Mouse (Mus musculus) CH12F3 (cell line): Measurements from ENCODE around the gene Hs6st1.
"Not testable (repeated sequence)": the region's sequence is repeated elsewhere in the genome, so short reads cannot be mapped to it uniquely, and the experiment has no call there.

ENCODE experiments used
- in situ Hi-C: fragments of 300-500 bp; cut with MboI; formaldehyde crosslinking; loops from 2 replicates; pipeline ENCODE4 v1.14.3; 2020; ENCODE audit warnings: low sequenced_read_pairs

The Hs6st1 gene

DNA sequence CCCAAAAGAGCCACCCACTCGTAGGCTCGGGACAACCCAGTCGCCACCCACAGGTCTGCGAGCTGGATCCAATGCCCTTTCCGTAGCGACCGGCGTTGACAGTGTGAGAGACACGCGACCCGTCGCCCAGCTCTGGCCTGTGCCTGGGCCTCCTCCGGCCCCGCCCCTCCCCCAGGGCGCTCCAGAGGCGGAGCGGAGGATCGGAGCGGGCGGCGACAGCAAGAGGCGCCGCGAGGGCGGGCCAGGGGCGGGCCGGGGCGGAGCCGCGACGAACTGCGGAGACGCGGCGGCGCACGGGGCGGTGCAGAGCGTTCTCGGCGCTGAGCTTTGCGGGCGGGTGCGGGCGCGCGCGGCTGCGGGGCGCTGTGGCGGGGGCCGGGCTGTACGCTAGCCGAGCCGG is at the start of gene Hs6st1:
Gene Hs6st1, plus strand, starts transcription at position 325 of the 400 bp plus-strand sequence.
- in situ Hi-C loops = loop anchor here (25.0 kb wide), 1 partner anchor 231 kb away; no protein-coding TSS in a partner anchor

DNA sequence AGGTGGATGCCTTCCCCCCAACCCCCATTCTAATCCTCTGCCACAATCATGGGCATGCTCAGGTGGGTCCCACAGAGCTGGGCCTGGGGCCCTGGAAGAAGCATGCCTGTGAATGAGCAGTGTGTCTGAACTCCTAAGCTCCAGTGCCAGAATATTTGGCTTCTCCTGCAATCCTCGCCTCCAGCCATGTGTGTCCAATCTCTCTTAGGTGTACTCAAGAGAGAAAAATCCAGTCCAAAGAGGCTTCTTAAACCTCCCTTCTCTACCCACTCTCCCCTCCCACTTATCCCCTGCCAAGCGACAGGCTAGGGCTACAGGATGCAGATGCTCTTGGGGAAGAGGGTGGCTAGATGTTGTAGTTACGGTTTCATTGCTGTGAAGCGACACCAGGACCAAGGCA is 49.6 kb upstream of the Hs6st1 start:
- in situ Hi-C loops = no loop called here

DNA sequence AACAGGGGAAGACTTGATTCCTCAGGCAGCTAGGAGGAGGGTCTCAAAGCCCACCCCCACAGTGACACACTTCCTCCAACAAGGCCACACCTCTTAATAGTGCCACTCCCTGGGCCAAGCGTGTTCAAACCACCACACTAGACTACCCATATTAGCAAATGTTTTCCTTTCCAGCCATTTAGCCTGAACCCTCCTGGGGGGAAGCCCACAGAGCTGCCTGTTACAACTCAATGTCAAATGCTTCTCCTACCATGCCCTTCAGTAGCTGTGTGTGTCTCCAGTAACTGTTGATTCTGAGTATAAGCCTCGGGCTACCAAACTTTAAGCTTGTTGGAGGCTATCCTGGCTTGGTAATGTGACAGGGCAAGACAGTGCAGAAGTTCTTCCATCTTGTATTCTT is 49.0 kb upstream of the Hs6st1 start:
- in situ Hi-C loops = no loop called here

DNA sequence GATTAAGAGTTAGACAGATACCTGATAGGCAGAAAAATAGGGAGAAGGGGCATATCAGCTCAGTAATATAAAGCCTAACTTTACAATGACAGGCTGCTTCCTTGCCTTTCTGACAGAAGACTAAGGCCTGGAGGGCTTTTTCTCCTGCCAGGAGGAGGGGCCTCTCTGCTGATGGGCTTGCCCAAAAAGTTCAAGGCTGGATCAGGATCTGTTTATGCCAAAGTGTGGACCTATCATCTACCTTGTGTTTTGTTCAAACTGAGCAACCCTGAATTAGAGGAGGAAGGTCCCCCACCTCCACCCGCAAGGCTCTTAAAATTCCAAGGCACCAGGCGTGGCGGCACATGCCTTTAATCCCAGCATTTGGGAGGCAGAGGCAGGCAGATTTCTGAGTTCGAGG is 47.9 kb upstream of the Hs6st1 start:
- in situ Hi-C loops = no loop called here

DNA sequence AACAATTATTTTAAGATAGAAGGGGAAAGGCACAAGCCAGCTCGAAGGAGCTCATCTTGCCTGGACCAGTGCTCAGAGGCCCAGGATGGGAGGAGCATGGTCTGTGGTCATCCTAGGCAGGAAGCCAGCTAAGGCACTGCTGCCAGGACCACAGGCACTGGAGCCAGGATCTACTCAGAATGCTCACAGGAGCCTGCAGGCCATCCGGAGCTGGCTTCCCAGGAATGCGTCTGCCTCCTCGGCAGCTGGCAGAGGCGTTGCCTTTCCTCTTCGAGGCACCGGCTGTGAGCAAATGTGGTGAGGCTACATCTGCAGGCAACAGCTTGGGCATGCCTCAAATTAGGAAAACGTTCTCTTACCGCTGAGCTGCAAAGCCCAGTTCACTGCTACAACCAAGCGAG is 37.8 kb upstream of the Hs6st1 start:
- in situ Hi-C loops = no loop called here

DNA sequence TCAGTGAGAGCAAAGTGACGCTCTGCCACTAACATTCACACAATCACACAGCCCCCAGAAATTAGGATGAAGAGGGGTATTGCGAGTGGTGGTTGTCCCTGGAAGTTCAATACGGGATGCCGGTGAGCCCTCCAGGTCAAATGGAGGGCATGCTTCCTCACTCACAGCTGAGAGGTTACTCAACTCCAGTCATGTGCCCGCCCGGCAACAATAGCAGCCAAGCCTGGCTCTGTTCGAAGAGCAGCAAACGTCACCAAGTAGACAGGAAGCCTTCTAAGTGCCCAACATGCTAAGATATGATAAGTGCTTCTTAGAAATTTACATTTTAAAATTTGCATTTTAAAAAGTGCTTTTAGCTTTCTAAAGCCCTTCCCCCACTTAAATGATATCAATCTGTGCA is 29.4 kb upstream of the Hs6st1 start:
- in situ Hi-C loops = no loop called here

DNA sequence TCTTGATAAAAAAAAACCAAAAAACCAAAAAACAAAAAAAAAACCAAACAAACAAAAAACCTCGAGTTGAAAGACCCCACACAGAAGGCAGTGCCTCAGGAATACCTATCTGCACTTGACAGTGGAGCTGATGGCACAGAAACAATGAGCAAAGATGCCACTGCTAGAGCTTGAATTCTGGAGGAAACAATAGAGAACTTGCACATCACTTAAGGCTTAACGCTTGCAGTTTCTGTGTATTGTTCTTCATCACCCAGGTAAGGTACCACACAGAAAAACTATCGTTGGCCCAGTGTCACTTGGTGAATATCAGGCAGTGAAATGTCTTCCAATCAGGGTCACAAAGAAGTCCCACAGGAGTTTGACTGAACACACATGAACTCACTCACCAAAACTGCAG is 26.1 kb upstream of the Hs6st1 start:
- in situ Hi-C loops = no loop called here

DNA sequence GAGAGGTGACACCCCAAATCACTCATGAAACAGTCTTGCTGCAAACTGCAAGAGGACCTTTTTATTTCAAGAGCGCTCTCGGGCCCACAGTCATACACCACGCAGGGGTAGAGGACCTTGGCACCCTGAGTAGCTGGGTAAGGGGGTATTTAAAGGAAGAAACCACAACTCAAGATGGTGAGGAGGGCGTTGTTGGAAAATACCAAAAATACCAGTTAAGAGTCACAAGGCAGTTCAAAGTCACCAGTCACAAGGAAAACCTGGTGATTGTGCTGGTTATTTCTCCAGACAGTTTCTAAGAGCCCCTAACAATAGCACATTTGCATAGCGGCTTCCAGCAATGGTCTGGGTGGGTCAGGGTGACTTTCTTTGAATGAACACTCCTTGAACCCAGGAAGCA is 24.4 kb upstream of the Hs6st1 start:
- in situ Hi-C loops = not testable (repeated sequence)

DNA sequence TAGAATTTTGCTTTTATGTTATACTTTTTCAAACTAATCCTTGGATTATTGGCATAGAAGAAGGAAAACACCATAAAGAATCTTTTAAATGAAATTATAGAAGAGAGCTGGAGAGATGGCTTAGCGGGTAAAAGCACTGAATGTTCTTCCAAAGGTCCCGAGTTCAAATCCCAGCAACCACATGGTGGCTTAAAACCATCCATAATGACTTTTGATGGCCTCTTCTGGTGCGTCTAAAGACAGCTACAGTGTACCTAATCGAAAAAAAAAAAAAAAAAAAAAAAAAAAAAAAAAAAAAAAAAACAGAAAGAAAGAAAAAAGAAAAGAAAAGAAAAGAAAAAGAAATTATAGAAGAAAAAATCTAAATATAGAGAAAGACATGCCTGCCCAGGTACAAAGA is 23.9 kb upstream of the Hs6st1 start:
- in situ Hi-C loops = no loop called here

DNA sequence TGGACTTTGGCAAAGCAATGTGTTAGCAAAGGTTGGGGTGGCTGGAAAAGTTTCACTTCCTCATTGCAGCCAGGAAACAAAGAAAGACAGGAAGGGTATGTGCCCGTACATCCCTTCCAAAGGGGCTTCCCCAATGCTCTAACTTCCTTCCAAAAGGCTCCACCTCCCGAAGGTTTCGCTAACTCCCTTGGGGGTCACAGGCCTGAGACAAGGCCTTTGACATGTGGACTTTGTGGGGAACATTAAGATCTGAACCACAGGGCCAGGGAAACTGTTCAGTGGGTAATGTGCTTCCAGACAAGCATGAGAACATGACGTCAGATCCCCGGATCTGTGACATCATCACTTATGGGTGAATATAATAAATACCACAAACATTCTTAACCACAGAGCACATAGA is 15.5 kb upstream of the Hs6st1 start:
- in situ Hi-C loops = loop anchor here (25.0 kb wide), 1 partner anchor 215 kb away; no protein-coding TSS in a partner anchor

DNA sequence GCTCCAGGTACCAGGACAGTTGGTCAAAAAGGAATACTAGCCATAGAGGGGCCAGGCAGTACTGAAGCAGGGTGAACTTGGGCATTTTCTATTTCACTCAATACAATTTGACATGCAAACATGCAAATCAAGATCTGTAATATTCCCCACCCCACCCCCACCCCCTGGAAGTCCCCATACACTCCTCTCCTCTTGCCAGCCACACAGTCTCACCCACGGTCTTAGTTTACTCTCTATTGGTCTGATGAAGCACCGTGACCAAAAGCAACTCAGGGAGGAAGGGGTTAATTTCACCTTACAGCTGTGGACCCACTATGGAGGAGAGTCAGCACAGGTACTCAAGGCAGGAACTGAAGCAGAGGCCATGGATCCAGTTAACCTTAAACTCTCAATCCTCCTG is 14.6 kb upstream of the Hs6st1 start:
- in situ Hi-C loops = loop anchor here (25.0 kb wide), 1 partner anchor 216 kb away; no protein-coding TSS in a partner anchor

DNA sequence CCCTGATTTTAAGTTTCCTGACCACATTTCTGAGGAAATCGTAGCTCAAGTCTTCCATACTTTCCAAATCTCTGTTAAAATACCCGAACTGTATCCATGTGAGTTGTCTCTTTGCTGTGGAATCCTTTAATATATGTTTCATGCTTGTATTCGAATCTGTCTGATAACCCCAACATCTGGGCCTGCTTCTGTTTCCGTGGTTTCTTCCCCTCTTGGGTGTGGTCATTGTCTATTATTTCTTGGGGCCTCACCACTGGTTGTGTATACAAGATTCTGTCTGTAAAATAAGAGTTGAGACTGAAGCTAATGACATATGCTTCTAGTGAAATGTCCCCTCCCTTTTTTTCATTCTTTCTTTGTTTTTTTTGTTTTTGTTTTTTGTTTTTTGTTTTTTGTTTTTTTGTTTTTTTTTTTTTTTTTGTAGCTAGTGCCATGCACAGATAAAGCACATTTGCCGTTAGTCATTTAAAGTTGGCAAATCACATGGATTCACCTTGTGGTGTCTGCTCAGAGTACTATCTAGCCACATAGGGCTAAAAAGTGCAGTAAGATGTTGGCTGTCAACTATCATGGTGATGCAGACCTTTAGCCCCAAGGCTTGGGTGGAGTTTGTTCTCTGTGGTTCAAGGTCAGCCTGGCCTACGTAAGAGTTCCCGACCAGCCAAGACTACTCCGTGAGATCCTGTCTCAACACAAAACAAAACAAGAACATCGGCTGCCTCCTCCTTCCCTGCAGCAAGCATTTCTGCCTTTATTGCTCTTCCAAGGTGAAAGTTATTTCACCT is 13.8 kb upstream of the Hs6st1 start:
- in situ Hi-C loops = loop anchor here (25.0 kb wide), 1 partner anchor 217 kb away; no protein-coding TSS in a partner anchor

DNA sequence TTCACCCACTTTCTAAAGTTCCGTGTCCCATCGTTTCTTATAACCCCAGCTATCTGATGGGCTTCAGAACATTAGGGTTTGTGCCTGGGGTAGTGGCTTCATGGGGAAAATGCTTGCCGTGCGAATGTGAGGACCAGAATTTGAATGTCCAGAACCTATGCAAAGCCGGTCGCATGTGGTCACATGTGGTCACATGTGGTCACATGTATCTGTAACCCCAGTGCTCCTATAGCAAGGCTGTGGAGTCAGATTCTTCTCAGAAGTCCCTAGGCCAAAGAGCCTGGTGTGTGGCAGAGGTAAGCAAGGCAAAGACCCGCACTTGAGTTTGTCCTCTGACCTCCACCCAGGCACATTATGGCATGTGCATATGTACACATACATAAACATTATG is 13.2 kb upstream of the Hs6st1 start:
- in situ Hi-C loops = loop anchor here (25.0 kb wide), 1 partner anchor 218 kb away; no protein-coding TSS in a partner anchor

DNA sequence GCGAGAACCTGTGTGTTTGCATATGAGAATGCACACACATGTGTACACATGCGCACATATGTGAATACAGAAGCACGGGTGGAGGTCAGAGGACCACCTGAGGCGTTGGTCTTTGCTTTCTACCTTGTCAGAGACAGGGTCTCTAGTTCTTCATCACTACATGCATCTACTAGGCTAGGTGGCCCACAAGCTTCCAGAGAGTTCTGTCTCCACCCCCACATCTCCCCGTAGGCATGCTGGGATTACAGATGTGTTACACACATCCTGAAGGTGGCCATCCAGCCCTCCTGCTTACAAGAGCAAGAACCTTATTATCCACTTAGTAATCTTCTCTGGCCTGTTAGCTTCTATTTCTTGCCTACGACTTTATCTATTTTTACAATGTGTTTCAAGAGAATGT is 8.8 kb upstream of the Hs6st1 start:
- in situ Hi-C loops = loop anchor here (25.0 kb wide), 1 partner anchor 222 kb away; no protein-coding TSS in a partner anchor

DNA sequence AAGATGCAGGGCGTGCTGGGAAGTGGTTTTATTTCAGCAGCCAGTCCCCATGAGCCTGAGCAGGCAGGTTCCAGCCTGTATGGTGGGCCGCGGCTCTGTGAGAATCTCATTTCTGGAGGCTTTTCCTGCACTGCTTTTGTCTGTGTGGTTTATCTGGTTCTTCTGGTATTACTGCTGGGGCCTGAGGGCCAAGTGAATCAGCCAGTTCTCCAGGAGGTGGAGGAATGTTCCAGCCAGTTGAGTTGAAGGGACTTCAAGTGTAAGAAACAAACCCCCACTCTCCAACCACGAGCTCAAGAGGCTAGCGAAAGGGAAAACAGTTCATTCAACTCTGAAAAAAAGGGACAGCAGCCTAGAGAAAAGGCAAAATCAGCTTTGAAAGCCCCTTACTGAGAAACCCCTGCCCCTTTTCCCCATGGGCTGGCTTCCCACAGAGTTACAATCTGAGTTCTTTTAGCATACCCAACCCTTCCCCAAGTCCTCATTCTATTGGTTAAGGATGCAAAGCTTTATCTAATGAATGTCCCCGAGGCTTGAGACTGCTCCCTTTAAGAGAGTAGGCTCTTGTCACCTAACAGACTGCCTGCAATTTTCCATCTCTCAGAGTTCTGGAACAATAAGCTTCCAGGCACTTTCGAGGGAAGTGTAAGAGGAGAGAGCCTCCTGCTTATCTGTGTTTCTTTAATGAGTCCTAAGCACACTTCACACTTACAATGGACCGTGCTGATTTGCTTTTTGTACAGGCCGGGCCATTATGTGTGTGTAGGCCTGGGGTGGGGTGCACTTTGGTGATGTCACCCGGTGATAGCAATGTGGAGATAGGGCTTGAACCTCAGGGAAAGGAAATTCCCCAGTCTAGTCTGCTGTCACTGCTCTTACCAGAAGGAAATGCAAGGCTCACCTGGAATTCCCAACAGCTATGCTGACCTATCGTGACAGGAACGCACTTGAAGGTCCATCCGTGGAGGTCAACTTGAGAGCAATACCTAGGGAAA is 7.9 kb upstream of the Hs6st1 start:
- in situ Hi-C loops = loop anchor here (25.0 kb wide), 1 partner anchor 223 kb away; no protein-coding TSS in a partner anchor

DNA sequence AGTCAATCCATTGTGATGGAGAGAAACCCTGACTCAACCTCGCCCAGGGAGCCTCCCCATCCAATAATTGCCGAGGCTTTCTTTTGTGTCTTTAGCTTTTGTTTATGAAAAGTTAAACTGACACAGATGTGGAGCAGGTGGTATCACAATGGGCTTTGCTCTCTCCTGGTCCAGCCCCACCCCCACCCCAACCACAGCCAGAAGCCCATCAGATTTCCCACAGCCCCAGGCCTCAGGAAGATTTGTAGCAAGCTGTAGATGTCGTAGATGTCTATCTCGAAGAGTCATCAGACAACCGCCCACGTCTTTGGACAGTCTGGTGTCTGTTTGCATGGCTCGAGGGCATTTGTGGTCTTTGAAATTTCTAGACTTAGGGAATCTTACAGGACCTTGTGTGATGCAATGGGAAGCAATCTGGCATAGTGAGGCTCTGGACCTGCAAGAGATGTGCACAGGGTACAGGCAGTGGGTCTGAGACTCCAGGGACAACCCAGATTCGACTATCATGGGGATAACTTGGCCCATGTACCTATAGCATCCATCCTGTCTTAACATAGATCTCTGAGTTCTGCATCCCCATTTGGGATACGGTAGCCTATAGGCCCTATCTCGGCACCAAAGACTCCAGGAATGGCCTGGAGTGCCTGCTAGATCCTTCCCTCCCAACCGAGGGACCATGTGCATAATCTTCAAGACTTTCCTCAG is 6.8 kb upstream of the Hs6st1 start:
- in situ Hi-C loops = loop anchor here (25.0 kb wide), 1 partner anchor 224 kb away; no protein-coding TSS in a partner anchor

DNA sequence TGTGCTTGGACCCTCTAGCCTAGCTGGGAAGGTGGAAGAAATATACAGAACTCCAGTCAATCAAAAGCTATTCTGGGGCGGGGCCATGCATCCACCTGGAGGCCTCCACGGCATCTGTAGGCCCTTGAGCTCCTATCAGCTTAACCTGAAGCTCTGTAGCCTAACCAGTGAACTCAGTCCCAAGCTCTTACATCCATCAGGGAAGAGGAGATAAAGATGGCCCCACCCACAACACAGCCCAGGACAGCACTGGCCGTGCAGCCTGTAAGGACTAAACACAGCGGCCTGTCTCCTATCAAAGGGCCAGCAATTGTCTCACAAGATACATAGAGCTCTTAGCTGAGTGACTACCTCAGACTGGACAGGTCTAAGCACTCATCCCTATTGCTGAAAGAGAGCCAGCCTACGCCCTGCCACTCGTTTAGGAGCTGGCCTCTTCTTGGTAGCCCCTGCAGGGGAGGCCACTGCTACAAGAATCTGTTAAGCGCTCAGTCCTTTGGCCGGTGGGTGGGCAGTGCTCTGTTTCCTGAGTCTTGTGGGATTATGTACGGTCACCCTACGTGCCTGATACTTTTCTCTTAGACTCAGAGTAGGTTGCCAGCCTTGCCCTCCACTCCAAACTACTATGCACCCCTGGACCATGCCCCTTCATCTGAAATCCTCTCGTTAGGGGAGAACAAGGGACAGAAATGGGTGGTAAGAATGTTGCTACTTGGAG is 6.0 kb upstream of the Hs6st1 start:
- in situ Hi-C loops = loop anchor here (25.0 kb wide), 1 partner anchor 225 kb away; no protein-coding TSS in a partner anchor

DNA sequence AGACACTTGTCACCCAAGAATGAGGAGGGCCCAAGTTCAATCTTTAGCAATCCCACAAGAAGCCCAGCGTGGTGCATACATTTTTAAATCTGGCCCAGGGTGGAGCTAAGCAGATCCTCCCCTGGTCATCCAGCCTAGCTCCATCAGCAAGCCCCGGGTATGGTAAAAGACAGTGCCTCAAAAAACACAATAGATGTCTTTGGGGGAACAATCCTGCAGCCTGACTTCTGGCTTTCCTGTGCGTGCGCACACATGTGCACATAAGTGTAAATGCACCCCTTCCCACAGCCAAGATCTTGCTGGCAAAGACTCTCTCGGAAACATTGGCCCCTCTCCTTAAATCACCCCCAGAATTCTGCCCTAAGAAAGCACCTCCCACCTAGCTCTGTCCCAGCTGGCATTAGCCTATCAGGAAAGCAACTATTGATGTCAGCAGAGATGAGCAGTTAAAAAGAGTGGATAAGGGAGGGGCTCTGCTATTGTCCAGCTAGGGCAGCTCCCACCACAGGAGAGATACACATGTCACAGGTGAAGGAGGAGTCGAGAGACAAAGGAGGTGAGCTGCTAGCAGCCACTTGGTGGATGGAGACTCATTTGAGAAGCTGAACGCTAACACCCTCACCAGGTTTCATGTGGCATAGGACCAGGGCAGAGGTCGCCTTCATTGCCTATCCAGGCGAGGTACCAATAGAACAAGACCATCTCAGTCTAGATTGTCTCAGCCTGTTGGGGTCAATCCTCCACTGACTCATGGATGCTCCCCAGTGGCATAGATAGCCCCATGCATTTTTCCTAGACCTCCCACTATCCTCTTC is 5.2 kb upstream of the Hs6st1 start:
- in situ Hi-C loops = loop anchor here (25.0 kb wide), 1 partner anchor 226 kb away; no protein-coding TSS in a partner anchor

DNA sequence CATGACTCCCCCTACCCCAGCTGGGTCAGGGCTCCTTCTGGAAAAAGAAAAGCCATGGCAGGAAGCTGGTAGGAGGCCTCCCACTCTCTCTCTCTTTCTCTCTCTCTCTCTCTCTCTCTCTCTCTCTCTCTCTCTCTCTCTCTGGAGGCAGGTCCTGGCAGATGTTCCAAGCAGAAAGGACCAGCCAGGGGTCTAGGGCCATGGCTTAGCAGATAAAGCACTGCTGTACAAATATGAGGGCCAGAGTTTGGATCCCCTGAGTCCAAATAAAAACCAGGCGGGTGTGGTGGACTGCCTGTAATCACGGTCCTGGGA is 4.6 kb upstream of the Hs6st1 start:
- in situ Hi-C loops = loop anchor here (25.0 kb wide), 1 partner anchor 226 kb away; no protein-coding TSS in a partner anchor
